Mouse (Mus musculus) cerebellum, adult 2 months (tissue): ENCODE data around the gene Iqgap1.

ENCODE experiments used
- CTCF ChIP-seq: fragments of 200-500 bp; IDR thresholded peaks from 2 replicates; pipeline ENCODE4 v1.5.1; 2011; ENCODE audit warnings: low read depth, mild to moderate bottlenecking, control low read depth, low read length, moderate library complexity, borderline replicate concordance; ENCODE audit not compliant: insufficient read depth
- POLR2A ChIP-seq: fragments of 200-500 bp; IDR thresholded peaks from 2 replicates; pipeline ENCODE4 v1.6.1; 2011; ENCODE audit warnings: low read length, control low read depth, borderline replicate concordance; ENCODE audit not compliant: insufficient read depth

- TF ChIP-seq CTCF (0 out of 2 replicates have a peak, but pooled peaks have one; percentile 16), POLR2A (no peak; the same call in 1 of the 2 replicates)
Observed at GRCm38 (mm10) chr7:80687721-80688555, 137.8 kb downstream of the Iqgap1 start.
